Mouse (Mus musculus) lung, embryonic 14.5 days (tissue): ENCODE data around the gene Pus1. TPM values are rescaled to one million over a fixed set of nuclear protein-coding genes. Genes with fewer than 3 reads are reported as not detected.

ENCODE experiments used
- ATAC-seq: fragments of 200-750 bp; cut with Nextera tagmentation; 2 replicates; pipeline ENCODE4 v1.8.0; 2017; ENCODE audit warnings: mild to moderate bottlenecking, moderate TSS enrichment, moderate library complexity; ENCODE audit not compliant: insufficient read depth
- DNase-seq: peaks from one replicate; pipeline ENCODE4 v3.0.0-alpha.2; 2015
- H3K27ac ChIP-seq: fragments of 300-500 bp; sonication (generic); 2 replicates; pipeline ENCODE4 v1.5.1; 2014; ENCODE audit warnings: low read depth, mild to moderate bottlenecking, moderate library complexity
- H3K27me3 ChIP-seq: fragments of 300-500 bp; sonication (generic); 2 replicates; pipeline ENCODE4 v1.6.1; 2014; ENCODE audit warnings: low read length, control low read depth; ENCODE audit not compliant: insufficient read depth
- H3K36me3 ChIP-seq: fragments of 300-500 bp; sonication (generic); 2 replicates; pipeline ENCODE4 v1.6.1; 2014; ENCODE audit warnings: control low read depth; ENCODE audit not compliant: insufficient read depth
- H3K4me1 ChIP-seq: fragments of 300-500 bp; sonication (generic); 2 replicates; pipeline ENCODE4 v1.6.1; 2014; ENCODE audit warnings: antibody characterized with exemption, control low read depth; ENCODE audit not compliant: insufficient read depth
- H3K4me2 ChIP-seq: fragments of 300-500 bp; sonication (generic); 2 replicates; pipeline ENCODE4 v1.6.1; 2014; ENCODE audit warnings: mild to moderate bottlenecking
- H3K4me3 ChIP-seq: fragments of 300-500 bp; sonication (generic); 2 replicates; pipeline ENCODE4 v1.5.1; 2014; ENCODE audit warnings: low read depth, low read length
- H3K9ac ChIP-seq: fragments of 300-500 bp; sonication (generic); 2 replicates; pipeline ENCODE4 v1.6.1; 2014
- H3K9me3 ChIP-seq: fragments of 300-500 bp; sonication (generic); 2 replicates; pipeline ENCODE4 v1.6.1; 2016; ENCODE audit warnings: low read depth, low read length, control low read depth
- CTCF ChIP-seq: IDR thresholded peaks from 2 replicates; pipeline ENCODE4 v1.5.1; 2016; ENCODE audit warnings: antibody characterized with exemption, low read depth
- WGBS: fragments of 180-500 bp; shearing (Covaris S2); extraction: QIAGEN DNeasy Blood & Tissue Kit; methylation state at CpG from one replicate; pipeline ENCODE4 v1.1.7; 2014; 5-methylcytosine and 5-hydroxymethylcytosine counted together
- polyA plus RNA-seq: library from polyadenylated mRNA; unstranded; fragments of >200 nt; fragmentation: Nextera tagmentation; extraction: Ambion mirVana; gene quantifications from 2 replicates; pipeline ENCODE4 v1.2.1, GENCODE M21; 2014

Gene Pus1
- polyA plus RNA-seq, 1 experiment from 2014 or later: 22.4 TPM

DNA sequence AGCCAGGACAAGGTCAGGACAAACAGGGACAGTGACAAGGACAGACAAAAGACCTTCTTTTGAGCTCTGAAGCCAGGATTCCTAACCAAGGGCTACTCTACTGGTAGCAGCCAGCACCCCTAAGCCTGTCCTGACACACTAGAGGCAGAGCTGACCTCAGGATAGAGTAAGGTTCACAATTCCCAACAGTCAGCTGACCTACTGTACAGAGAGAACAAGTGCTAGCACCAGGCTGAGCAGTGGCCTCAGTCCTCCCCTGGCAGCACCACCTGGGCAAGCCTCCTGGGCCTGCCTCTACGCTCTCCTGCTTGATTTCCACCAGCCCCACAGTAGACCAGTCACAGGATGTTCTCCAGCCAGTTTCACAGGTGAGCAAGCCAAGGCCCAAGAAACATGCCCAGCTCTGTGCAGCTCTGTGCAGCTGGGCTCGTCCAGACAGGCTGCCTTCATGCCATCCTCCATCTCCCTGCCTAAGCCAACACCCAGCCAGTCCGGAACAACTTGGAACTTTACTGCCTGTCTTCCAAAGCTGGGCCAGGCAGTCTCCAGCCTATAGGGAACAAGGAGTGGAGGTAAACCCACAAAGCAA is 20.7 kb upstream of the Pus1 start:
- WGBS: 86% methylated on average over 3 of the region's 3 CpGs
- Histone ChIP-seq H3K27me3 (no peaks in the 10 kb centered on the region), H3K4me2 (no peak overlapping the region), H3K9ac (no peak overlapping the region), H3K27ac (no peak overlapping the region), H3K9me3 (no peaks in the 10 kb centered on the region), H3K4me1 (no peaks in the 10 kb centered on the region), H3K36me3 (peaks cover 80% of the 10 kb centered on the region), H3K4me3 (no peak overlapping the region)
- DNase-seq: no peak
- no peak for TF ChIP-seq CTCF
- no peak for ATAC-seq

DNA sequence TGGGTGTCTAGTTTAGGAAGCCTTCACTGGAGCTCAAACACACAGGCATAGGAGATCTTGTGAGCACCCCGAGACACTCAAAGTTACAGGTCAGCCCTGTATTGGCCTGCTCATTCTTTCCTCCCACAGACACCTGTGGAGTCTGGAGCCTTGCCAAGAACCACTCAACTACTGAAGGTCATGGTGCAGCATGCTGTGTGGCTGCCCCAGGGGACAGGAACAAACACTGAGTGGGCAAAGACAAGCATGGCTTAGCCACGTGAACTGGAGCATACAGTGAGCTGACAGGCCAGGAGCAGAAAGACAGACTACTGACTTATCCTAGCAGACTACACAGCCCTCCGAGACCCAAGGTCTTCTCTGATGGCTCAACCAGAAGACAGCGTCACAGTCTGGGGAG is 17.2 kb upstream of the Pus1 start:
- H3K27me3 ChIP-seq: no peaks in the 10 kb centered on the region
- no peak overlapping the region for H3K9ac ChIP-seq
- DNase-seq (peak; percentile 39), ATAC-seq (no peak)
- H3K27ac ChIP-seq: no peak overlapping the region
- no peaks in the 10 kb centered on the region for H3K9me3 ChIP-seq
- 60% methylated on average over 4 of the region's 4 CpGs for WGBS
- H3K36me3 ChIP-seq: peaks cover 97% of the 10 kb centered on the region
- H3K4me3 ChIP-seq: no peak overlapping the region
- no peak overlapping the region for H3K4me2 ChIP-seq
- no peaks in the 10 kb centered on the region for H3K4me1 ChIP-seq
- TF ChIP-seq CTCF: no peak

DNA sequence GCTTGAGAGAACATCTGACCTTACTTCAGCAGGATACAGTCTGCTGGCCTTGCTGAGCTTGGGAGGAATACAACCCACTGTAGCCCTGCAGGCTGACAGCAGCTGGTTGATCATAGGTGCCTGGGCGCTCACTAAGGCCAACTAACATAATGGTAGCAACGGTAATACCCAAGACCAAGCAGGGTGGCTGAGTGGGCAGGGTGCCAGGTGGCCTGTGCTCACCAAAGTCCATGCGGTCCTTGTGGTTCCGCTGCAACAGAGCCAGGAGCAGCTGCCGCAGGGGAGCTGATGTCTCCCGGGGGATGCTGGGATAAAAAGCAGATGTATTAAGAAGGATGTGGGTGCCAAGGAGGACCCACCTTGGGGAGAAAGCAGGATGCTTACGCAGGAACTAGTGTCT is 13.9 kb upstream of the Pus1 start:
- H3K9ac ChIP-seq: no peak overlapping the region
- DNase-seq (no peak), ATAC-seq (no peak)
- H3K4me1 ChIP-seq: no peaks in the 10 kb centered on the region
- no peak overlapping the region for H3K27ac ChIP-seq
- H3K36me3 ChIP-seq: peaks cover 100% of the 10 kb centered on the region
- WGBS: 91% methylated on average over 7 of the region's 7 CpGs
- H3K9me3 ChIP-seq: no peaks in the 10 kb centered on the region
- H3K4me3 ChIP-seq: no peak overlapping the region
- no peak overlapping the region for H3K4me2 ChIP-seq
- TF ChIP-seq CTCF: no peak
- no peaks in the 10 kb centered on the region for H3K27me3 ChIP-seq

DNA sequence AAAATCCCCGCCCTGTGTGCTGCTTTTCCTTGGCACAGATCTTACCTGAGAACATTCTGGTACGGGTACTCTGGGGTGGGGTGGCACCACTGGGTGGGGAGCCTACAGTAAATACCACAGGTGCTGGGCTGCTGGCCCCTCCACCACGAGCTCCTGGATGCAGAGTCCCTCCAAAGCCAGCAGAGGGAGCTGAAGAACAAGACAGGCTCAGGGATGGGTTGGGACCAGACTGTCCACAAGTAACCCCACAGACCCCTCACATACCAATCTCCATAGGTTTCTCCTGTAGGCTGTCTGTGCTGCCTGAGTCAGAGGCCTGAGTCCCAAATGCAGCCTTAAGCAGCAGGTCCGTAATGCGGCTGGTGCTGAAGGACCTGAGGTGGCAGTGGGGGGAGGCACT is 8.2 kb upstream of the Pus1 start:
- H3K4me3 ChIP-seq: no peak overlapping the region
- no peaks in the 10 kb centered on the region for H3K27me3 ChIP-seq
- 62% methylated on average over 5 of the region's 5 CpGs for WGBS
- no peak overlapping the region for H3K27ac ChIP-seq
- H3K9me3 ChIP-seq: no peaks in the 10 kb centered on the region
- peaks cover 88% of the 10 kb centered on the region for H3K36me3 ChIP-seq
- TF ChIP-seq CTCF: peak; percentile 74
- no peaks in the 10 kb centered on the region for H3K4me1 ChIP-seq
- DNase-seq (peak; percentile 77), ATAC-seq (peak; percentile 59)
- no peak overlapping the region for H3K9ac ChIP-seq
- H3K4me2 ChIP-seq: no peak overlapping the region

DNA sequence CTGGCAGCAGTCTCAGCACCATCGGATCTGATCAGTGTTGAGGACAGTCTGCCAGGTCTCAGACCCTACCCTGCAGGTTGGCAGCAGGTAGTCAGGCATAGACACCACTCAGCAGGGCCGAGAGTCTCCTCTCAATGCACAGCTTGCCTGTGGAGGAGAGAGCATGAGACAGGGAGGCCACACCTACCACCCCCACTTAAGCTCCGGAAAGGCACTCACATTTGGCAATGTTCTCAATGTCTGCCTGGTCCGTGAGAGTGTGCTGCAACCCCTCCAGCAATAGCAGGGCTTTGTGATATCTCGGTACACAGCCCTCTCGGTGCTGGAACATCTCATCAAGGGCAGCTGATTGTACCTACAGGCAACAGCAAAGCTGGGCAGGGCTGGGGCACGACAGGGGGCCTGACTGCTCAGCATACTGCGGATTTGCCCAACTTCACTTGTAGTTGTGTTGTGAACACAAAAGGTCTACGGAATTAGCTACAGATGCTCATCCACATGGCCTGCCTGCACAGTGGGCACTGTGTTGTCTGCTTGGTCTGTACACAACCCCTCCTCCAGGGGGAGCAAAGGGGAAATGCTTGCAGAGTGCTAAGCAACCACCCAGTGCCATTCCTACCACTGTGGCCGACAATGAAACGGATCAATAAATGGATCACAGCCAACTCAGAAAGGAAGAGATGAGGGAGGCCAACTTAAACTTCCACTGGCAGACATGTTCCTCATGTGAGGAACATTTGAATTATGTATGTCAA is 5.8 kb upstream of the Pus1 start:
- Histone ChIP-seq H3K36me3 (peaks cover 64% of the 10 kb centered on the region), H3K4me1 (no peaks in the 10 kb centered on the region), H3K27ac (no peak overlapping the region), H3K9me3 (no peaks in the 10 kb centered on the region), H3K9ac (no peak overlapping the region), H3K4me2 (no peak overlapping the region), H3K27me3 (no peaks in the 10 kb centered on the region), H3K4me3 (no peak overlapping the region)
- ATAC-seq: no peak
- WGBS: 80% methylated on average over 11 of the region's 11 CpGs
- DNase-seq: peak; percentile 9
- TF ChIP-seq CTCF: peak; percentile 37

DNA sequence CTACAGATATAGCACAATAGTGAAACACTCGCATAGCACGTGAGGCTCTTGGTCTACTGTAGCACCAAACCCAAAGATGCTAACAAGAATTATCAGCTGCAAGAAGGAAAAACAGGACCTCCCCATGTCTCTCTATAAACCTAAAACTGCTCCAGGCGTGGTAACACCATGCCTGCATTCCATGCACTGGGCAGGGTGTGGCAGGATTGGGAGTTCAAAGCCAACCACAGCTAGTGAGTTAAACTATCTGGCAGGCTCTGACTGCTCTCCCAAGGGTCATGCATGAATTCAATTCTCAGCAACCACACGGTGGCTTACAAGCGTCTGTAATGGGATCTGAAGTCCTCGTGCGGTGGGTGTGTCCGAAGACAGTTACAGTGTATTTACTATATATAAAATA is 2.7 kb upstream of the Pus1 start:
- no peak for ATAC-seq

DNA sequence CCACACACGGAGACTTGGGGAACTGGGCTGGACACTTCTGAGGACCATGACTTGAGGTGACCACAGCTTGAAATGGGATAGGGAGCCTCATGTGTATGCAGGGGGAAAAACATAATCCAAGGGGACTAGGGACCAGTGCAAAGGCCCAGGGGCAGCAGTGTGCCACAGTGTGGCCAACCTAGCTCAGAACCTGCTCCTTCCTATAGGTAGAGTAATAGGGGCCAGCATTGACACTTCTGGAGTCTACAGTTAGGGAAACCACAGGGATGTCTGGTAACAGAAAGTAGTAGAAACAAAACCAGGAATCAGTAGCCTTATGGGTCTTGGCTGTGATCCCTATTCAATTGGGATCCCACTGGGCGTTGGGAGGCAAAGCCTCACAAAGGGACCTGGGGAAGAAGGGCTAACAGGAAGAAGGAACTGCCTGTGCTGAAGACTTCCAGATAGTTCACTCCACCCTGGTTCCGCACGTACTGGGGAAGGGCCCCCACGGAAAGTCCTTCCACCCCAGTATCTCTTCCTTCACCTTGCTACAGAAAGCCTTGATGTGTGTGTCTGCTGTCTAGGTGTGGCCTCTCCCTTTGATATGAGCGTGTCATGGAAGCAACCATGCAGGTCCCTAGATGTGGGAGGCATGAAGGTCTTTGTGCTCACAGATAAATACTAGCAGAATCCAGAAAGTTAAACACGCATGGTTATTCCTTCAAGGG is 1.2 kb upstream of the Pus1 start:
- 80% methylated on average over 7 of the region's 7 CpGs for WGBS

More for the DNA sequence above, 2.7 kb upstream of the Pus1 start:
- no peaks in the 10 kb centered on the region for H3K27me3 ChIP-seq
- no peak overlapping the region for H3K4me3 ChIP-seq
- H3K27ac ChIP-seq: no peak overlapping the region
- H3K9me3 ChIP-seq: no peaks in the 10 kb centered on the region
- H3K4me2 ChIP-seq: no peak overlapping the region
- 64% methylated on average over 8 of the region's 8 CpGs for WGBS
- peaks cover 37% of the 10 kb centered on the region for H3K36me3 ChIP-seq
- DNase-seq: no peak
- TF ChIP-seq CTCF: no peak
- no peak overlapping the region for H3K9ac ChIP-seq
- H3K4me1 ChIP-seq: peaks cover 7% of the 10 kb centered on the region; the same call in 1 of the 2 replicates

More for the DNA sequence above, 1.2 kb upstream of the Pus1 start:
- Histone ChIP-seq H3K4me3 (no peak overlapping the region), H3K27me3 (no peaks in the 10 kb centered on the region), H3K27ac (no peak overlapping the region), H3K36me3 (peaks cover 37% of the 10 kb centered on the region), H3K9me3 (no peaks in the 10 kb centered on the region), H3K4me2 (no peak overlapping the region), H3K4me1 (peaks cover 7% of the 10 kb centered on the region; the same call in 1 of the 2 replicates), H3K9ac (no peak overlapping the region)
- ATAC-seq (no peak), DNase-seq (no peak)
- no peak for TF ChIP-seq CTCF
